Mouse (Mus musculus) forebrain, embryonic 16.5 days (tissue): ENCODE data around the gene Zbtb3. TPM values are rescaled to one million over a fixed set of nuclear protein-coding genes. Genes with fewer than 3 reads are reported as not detected.

Experiments used
- ATAC-seq: fragments of 200-750 bp; cut with Nextera tagmentation; 2 replicates; pipeline ENCODE4 v1.8.0; 2017; ENCODE audit warnings: mild to moderate bottlenecking, moderate library complexity
- H3K27ac ChIP-seq: fragments of 300-500 bp; sonication (generic); 2 replicates; pipeline ENCODE4 v1.5.1; 2014; ENCODE audit warnings: low read length, control low read depth
- H3K27me3 ChIP-seq: fragments of 300-500 bp; sonication (generic); replicated peaks from 2 replicates; pipeline ENCODE4 v1.6.1; 2014; ENCODE audit warnings: low read length; ENCODE audit not compliant: control insufficient read depth, insufficient read depth
- H3K36me3 ChIP-seq: fragments of 300-500 bp; sonication (generic); 2 replicates; pipeline ENCODE4 v1.6.1; 2014; ENCODE audit not compliant: control insufficient read depth, insufficient read depth
- H3K4me1 ChIP-seq: fragments of 300-500 bp; sonication (generic); replicated peaks from 2 replicates; pipeline ENCODE4 v1.6.1; 2014; ENCODE audit warnings: low read length; ENCODE audit not compliant: control insufficient read depth, insufficient read depth
- H3K4me2 ChIP-seq: fragments of 300-500 bp; sonication (generic); 2 replicates; pipeline ENCODE4 v1.6.1; 2014; ENCODE audit warnings: mild to moderate bottlenecking, low read length, control low read depth
- H3K4me3 ChIP-seq: fragments of 300-500 bp; sonication (generic); replicated peaks from 2 replicates; pipeline ENCODE4 v1.5.1; 2014; ENCODE audit warnings: mild to moderate bottlenecking, low read length, control low read depth
- H3K9ac ChIP-seq: fragments of 300-500 bp; sonication (generic); replicated peaks from 2 replicates; pipeline ENCODE4 v1.6.1; 2014; ENCODE audit warnings: low read depth, low read length, control low read depth
- H3K9me3 ChIP-seq: fragments of 300-500 bp; sonication (generic); 2 replicates; pipeline ENCODE4 v1.6.1; 2016; ENCODE audit warnings: low read length; ENCODE audit not compliant: control insufficient read depth
- WGBS: fragments of 180-500 bp; shearing (Covaris S2); extraction: QIAGEN DNeasy Blood & Tissue Kit; methylation state at CpG from one replicate; pipeline ENCODE4 v1.1.7; 2014; 5-methylcytosine and 5-hydroxymethylcytosine counted together
- polyA plus RNA-seq: library from polyadenylated mRNA; unstranded; fragments of >200 nt; fragmentation: Nextera tagmentation; extraction: Ambion mirVana; gene quantifications from 2 replicates; pipeline ENCODE4 v1.2.1, GENCODE M21; 2015

The Zbtb3 gene
- polyA plus RNA-seq, 1 experiment from 2014 or later, result 9.6 TPM

DNA sequence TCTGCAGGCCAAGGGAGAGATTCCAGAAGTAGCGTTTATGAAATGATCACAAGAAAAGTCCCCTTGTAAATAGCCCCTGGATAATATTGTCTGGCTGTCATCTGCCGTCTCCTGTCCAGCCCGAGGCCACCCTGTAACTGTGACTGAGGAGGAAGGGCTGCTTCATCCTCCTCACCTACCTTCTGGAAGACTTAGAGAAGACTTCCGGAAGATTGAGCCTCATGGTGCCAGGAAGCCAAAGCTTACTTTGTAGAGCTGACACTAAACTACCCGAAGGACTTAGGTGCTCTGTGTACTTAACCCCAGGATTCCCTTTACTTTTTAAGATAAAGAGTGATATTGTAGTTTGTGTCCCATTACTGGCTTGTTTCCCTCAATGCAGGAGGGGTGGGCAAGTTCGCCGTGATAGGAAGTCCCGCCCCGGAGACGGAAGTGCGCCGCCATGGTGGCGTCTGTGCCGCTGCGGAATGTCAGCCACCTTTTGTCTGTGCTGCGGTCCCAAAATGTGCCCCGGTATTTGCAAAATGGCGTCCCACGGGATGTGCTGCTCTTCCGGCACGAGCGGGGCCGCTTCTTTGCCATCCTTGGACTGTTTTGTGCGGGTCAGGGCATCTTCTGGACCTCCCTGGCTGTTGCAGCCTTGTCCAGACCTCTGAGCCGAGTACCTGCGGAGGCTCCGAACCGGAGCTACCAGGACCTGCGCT lies 31.6 kb upstream of the Zbtb3 start, which contains the start of gene Tmem223:
Tmem223 (plus strand) TSS at position 430 of the 704 bp plus-strand sequence.
- Histone ChIP-seq H3K4me2 (peak within 1 kb of the TSS; percentile 55), H3K4me3 (peak within 1 kb of the TSS; percentile 78), H3K36me3 (peaks cover 44% of the 10 kb centered on the region), H3K9ac (peak within 1 kb of the TSS; percentile 88), H3K4me1 (peaks cover 33% of the 10 kb centered on the region), H3K27ac (peak within 1 kb of the TSS; percentile 90), H3K9me3 (no peaks in the 10 kb centered on the region), H3K27me3 (no peaks in the 10 kb centered on the region)
- peak; percentile 41 for ATAC-seq
- WGBS, result 17% methylated on average over 29 of the region's 29 CpGs

DNA sequence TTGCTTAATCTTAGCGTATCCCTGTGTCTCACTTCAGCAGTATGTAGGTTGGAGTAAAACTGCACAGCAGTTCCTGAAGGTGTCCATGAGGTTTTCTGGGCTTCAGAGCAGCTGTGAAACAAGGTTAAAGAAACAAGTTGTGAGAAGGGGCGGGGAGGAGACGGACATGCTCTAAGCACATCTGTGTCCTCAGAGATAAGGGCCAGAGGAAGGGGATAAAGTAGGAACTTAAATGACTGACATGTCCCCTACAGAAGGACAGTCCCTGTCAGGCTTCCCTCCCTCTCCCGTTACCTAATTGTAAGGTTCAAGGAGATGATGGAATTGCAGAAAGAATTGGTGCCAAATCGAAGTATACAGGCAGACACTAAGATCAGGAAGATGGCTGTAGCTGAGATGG lies 29.4 kb upstream of the Zbtb3 start:
- 89% methylated on average over 5 of the region's 5 CpGs for WGBS
- H3K9me3 ChIP-seq, result no peaks in the 10 kb centered on the region
- peaks cover 34% of the 10 kb centered on the region for H3K4me1 ChIP-seq
- peaks cover 23% of the 10 kb centered on the region for H3K36me3 ChIP-seq
- H3K4me2 ChIP-seq, result no peak overlapping the region
- no peak overlapping the region for H3K27ac ChIP-seq
- no peak for ATAC-seq
- H3K27me3 ChIP-seq, result no peaks in the 10 kb centered on the region
- H3K9ac ChIP-seq, result no peak overlapping the region
- no peak overlapping the region for H3K4me3 ChIP-seq

DNA sequence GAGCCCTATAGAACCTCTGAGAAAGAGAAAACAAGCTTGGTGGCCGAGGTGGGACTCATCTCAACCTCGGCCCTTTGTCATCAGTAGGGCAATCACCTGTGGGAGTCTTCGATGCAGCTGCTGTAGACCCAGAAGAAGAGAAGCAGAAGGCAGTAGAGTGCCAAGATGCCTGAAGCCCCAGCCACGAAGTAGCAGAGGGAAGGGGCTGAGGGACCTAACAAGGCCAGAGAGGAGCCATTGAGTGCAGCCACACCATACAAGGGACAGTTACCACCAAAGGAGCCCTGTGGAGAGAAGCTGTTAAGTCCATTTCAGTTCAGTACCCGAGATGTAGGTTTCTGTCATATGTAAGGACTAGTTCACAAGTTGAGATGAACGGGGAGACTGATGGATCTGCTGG lies 28.9 kb upstream of the Zbtb3 start:
- no peaks in the 10 kb centered on the region for H3K9me3 ChIP-seq
- H3K4me3 ChIP-seq, result peak overlapping the region; percentile 82
- no peak for ATAC-seq
- peaks cover 34% of the 10 kb centered on the region for H3K4me1 ChIP-seq
- 58% methylated on average over 6 of the region's 6 CpGs for WGBS
- no peak overlapping the region for H3K9ac ChIP-seq
- peaks cover 19% of the 10 kb centered on the region for H3K36me3 ChIP-seq
- H3K27me3 ChIP-seq, result no peaks in the 10 kb centered on the region
- H3K27ac ChIP-seq, result no peak overlapping the region
- peak overlapping the region; percentile 99 for H3K4me2 ChIP-seq

DNA sequence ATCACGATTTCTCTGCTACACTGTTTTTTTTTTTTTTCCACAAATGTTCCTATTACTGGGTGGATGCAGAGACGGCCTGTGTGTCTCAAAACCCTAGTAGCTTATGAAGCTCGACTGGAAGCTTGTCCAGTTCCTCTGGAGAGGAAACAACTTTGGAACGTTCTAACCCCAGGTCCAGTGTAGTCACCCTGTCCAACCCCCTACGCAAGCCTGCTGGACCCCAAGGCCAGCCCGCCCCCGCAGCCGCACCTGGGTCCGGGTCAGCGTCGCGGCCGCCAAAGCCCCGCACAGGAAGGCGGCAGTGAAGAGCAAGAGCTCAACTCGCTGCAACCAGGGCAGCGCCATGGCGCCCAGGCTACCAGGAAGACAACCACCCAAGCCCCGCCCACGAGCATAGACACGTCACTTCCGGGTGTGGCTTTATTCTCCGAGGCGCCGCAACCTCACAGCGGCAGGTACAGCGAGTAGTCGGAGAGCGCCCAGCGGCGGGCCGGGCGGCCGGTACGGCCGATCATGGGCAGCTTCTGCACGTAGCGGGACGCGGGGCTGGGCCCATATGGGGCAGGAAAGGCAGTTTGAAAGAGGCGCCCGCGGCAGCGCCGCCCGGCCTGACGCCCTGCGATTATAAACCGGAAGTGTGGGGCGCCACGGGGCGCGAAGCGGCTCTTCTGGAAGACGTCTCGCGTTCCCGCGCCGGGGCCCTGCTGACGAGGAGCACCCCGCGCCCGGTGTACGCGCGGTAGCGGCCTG lies 28.1 kb upstream of the Zbtb3 start, which contains the start of gene Tmem179b:
Tmem179b (minus strand) TSS at position 382 of the 750 bp plus-strand sequence.
- ATAC-seq, result peak; percentile 95
- Histone ChIP-seq H3K9me3 (no peaks in the 10 kb centered on the region), H3K4me2 (peak within 1 kb of the TSS; percentile 99), H3K9ac (peak within 1 kb of the TSS; percentile 96), H3K27ac (peak within 1 kb of the TSS; percentile 99), H3K4me3 (peak within 1 kb of the TSS; percentile 82), H3K4me1 (peaks cover 34% of the 10 kb centered on the region), H3K36me3 (peaks cover 13% of the 10 kb centered on the region), H3K27me3 (no peaks in the 10 kb centered on the region)
- under 1% methylated on average over 68 of the region's 68 CpGs for WGBS

DNA sequence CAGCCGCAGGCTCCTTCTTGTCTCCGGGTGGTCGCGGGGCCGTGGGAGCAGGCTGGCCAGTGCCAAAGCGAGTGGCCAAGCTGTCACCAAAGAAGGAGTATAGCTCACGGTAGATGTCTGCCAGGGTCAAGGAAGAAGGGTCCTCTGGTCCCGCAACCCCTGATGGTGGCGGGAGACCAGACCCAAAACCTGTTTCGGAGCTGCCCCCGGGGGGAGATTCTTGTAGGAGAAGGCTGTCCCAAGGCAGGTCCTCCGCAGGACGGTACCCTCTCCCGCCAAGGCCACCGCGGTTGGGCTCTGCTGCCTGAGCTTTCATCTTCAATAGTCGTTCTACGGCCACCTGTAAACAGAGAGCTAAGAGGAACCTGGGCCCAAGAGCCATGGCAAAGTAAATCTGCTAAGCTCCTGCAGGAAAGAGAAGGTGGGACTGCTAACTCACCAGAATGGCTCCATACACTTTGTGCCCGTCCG lies 27.4 kb upstream of the Zbtb3 start:
- ATAC-seq, result no peak
- Histone ChIP-seq H3K9me3 (no peaks in the 10 kb centered on the region), H3K27me3 (no peaks in the 10 kb centered on the region), H3K9ac (peak overlapping the region; percentile 96), H3K27ac (peak overlapping the region; percentile 99), H3K4me1 (peaks cover 34% of the 10 kb centered on the region), H3K36me3 (peaks cover 9% of the 10 kb centered on the region; the same call in 1 of the 2 replicates), H3K4me3 (peak overlapping the region; percentile 82), H3K4me2 (peak overlapping the region; percentile 99)
- WGBS, result 5% methylated on average over 20 of the region's 20 CpGs

DNA sequence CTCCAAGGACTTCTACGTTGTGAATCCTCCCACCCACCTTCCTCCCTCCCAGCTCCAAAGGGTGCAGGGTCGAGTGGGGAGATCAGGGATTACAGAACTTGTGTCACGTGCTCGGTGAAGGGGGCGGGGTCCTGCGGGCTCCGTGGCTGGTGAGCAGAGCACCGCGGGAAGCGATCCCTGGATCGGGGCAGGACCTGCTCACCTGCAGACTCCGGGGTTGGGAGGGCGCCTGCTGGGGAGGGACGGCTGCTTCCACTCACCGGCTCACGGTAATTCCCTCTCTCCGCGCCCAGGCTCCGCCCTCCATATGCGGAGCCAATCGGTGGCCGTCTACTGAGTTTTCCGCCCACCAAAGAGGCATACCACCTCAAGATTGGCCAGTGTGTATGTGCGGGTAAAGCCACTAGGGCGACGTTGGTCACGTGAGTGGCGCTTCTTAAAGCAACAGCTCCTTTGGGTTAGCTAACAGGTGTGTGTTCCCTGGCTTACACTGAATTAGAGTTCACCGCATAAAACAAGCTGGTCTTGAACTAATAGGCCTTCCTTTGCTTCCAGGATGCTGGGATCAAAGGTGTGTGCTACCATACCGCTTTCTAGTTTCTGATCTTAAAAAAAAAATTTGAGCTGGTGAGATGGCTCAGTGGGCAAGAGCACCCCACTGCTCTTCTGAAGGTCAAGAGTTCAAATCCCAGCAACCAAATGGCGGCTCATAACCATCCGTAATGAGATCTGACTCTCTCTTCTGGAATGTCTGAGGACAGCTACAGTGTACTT lies 16.2 kb upstream of the Zbtb3 start, which contains the start of gene Taf6l:
Taf6l (minus strand) TSS at position 410 of the 774 bp plus-strand sequence.
- Histone ChIP-seq H3K4me2 (peak within 1 kb of the TSS; percentile 64), H3K27ac (peak within 1 kb of the TSS; percentile 81), H3K4me1 (peaks cover 16% of the 10 kb centered on the region), H3K36me3 (peaks cover 8% of the 10 kb centered on the region), H3K27me3 (no peaks in the 10 kb centered on the region), H3K9ac (peak within 1 kb of the TSS; percentile 81), H3K9me3 (no peaks in the 10 kb centered on the region), H3K4me3 (peak within 1 kb of the TSS; percentile 86)
- peak; percentile 100 for ATAC-seq
- under 1% methylated on average over 32 of the region's 32 CpGs for whole genome bisulfite sequencing

DNA sequence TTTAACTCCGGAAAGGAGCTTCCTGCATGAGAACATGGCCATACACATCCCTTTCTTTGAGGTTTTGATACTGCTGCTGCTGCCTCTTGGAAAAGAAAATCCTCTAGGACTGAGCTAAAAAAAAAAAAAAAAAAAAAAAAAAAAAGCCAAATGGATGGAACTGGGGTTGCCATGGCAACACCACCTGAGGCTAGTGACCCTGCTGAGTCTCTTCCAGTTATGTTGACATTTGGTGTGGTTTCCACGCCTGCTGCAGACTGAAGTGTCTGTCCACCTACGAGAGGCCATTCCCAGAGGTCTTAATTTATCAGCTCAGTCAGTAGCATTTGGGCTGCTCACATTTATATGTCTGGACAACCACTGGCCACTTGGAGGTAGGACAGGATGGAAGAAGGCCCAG lies 13.8 kb upstream of the Zbtb3 start:
- ATAC-seq, result no peak
- peak overlapping the region; percentile 37; the same call in 1 of the 2 replicates for H3K27ac ChIP-seq
- WGBS, result 15% methylated on average over 3 of the region's 3 CpGs
- H3K27me3 ChIP-seq, result no peaks in the 10 kb centered on the region
- H3K4me3 ChIP-seq, result no peak overlapping the region
- no peak overlapping the region for H3K9ac ChIP-seq
- H3K9me3 ChIP-seq, result no peaks in the 10 kb centered on the region
- H3K4me2 ChIP-seq, result no peak overlapping the region
- H3K36me3 ChIP-seq, result peaks cover 8% of the 10 kb centered on the region
- H3K4me1 ChIP-seq, result peaks cover 16% of the 10 kb centered on the region

DNA sequence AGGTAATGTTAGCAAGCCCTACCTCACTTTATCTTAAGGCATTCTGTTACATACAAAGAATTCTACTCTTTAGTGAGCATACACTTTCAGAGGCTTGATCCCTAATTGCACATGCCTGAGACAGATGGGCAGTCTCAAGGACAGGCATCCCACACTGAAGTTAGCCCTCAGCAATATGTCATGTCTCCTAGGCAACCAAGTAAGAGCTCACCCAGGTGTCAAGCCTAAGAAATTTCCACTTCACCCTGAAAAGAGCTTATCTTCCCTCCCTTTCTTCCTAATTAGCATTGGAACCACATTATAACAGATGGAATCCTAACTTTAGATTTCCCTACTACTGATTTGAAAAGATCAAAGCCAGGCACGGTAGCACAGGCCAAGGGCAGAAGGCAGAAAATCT lies 13.2 kb upstream of the Zbtb3 start:
- no peak overlapping the region for H3K4me3 ChIP-seq
- H3K27me3 ChIP-seq, result no peaks in the 10 kb centered on the region
- H3K27ac ChIP-seq, result peak overlapping the region; percentile 37
- H3K36me3 ChIP-seq, result peaks cover 14% of the 10 kb centered on the region
- no peak overlapping the region for H3K4me2 ChIP-seq
- H3K4me1 ChIP-seq, result peaks cover 16% of the 10 kb centered on the region
- 24% methylated on average over 1 of the region's 1 CpGs for WGBS
- no peak overlapping the region for H3K9ac ChIP-seq
- no peak for ATAC-seq
- no peaks in the 10 kb centered on the region for H3K9me3 ChIP-seq
